Mouse (Mus musculus) hindbrain, embryonic 13.5 days (tissue): ENCODE data around the gene Cenpa. TPM values are rescaled to one million over a fixed set of nuclear protein-coding genes. Genes with fewer than 3 reads are reported as not detected.
"Not testable (repeated sequence)": the region's sequence is repeated elsewhere in the genome, so short reads cannot be mapped to it uniquely, and the experiment has no call there.

Experiments used
- ATAC-seq: fragments of 200-750 bp; cut with Nextera tagmentation; 2 replicates; pipeline ENCODE4 v1.8.0; 2017; ENCODE audit warnings: moderate TSS enrichment; ENCODE audit not compliant: low FRiP score
- H3K27ac ChIP-seq: fragments of 300-500 bp; sonication (generic); 2 replicates; pipeline ENCODE4 v1.5.1; 2015; ENCODE audit warnings: inconsistent platforms, mild to moderate bottlenecking, moderate library complexity
- H3K27me3 ChIP-seq: fragments of 300-500 bp; sonication (generic); 2 replicates; pipeline ENCODE4 v1.6.1; 2015; ENCODE audit warnings: mild to moderate bottlenecking, inconsistent platforms
- H3K36me3 ChIP-seq: fragments of 300-500 bp; sonication (generic); 2 replicates; pipeline ENCODE4 v1.6.1; 2015; ENCODE audit warnings: mild to moderate bottlenecking, inconsistent platforms
- H3K4me1 ChIP-seq: fragments of 300-500 bp; sonication (generic); replicated peaks from 2 replicates; pipeline ENCODE4 v1.6.1; 2015; ENCODE audit warnings: inconsistent platforms
- H3K4me2 ChIP-seq: fragments of 300-500 bp; sonication (generic); 2 replicates; pipeline ENCODE4 v1.6.1; 2015; ENCODE audit warnings: inconsistent platforms, mild to moderate bottlenecking, moderate library complexity
- H3K4me3 ChIP-seq: fragments of 300-500 bp; sonication (generic); 2 replicates; pipeline ENCODE4 v1.5.1; 2015; ENCODE audit warnings: mild to moderate bottlenecking, inconsistent platforms
- H3K9ac ChIP-seq: fragments of 300-500 bp; sonication (generic); 2 replicates; pipeline ENCODE4 v1.6.1; 2015; ENCODE audit warnings: mild to moderate bottlenecking, inconsistent platforms
- H3K9me3 ChIP-seq: fragments of 300-500 bp; sonication (generic); 2 replicates; pipeline ENCODE4 v1.6.1; 2016; ENCODE audit warnings: inconsistent platforms
- WGBS: fragments of 180-500 bp; shearing (Covaris S2); methylation state at CpG from one replicate; pipeline ENCODE4 v1.1.7; 2015; 5-methylcytosine and 5-hydroxymethylcytosine counted together
- polyA plus RNA-seq: library from polyadenylated mRNA; unstranded; fragments of >200 nt; fragmentation: Nextera tagmentation; extraction: Ambion mirVana; gene quantifications from 2 replicates; pipeline ENCODE4 v1.2.1, GENCODE M21; 2015

The Cenpa gene
- polyA plus RNA-seq, 1 experiment from 2014 or later: 61.6 TPM

GRCm38 (mm10) chr5:30668637-30669495 is 2.3 kb downstream of the Cenpa start:
- no peak overlapping the region for H3K27ac ChIP-seq
- H3K36me3 ChIP-seq: peaks cover 7% of the 10 kb centered on the region; the same call in 1 of the 2 replicates
- H3K9me3 ChIP-seq: no peaks in the 10 kb centered on the region
- 93% methylated on average over 9 of the region's 9 CpGs for WGBS
- no peaks in the 10 kb centered on the region for H3K27me3 ChIP-seq
- no peak overlapping the region for H3K9ac ChIP-seq
- H3K4me2 ChIP-seq: no peak overlapping the region
- ATAC-seq: no peak
- H3K4me1 ChIP-seq: peaks cover 22% of the 10 kb centered on the region
- no peak overlapping the region for H3K4me3 ChIP-seq

- Histone ChIP-seq H3K4me1 (peaks cover 22% of the 10 kb centered on the region), H3K27me3 (no peaks in the 10 kb centered on the region), H3K4me2 (no peak overlapping the region), H3K27ac (no peak overlapping the region), H3K9me3 (no peaks in the 10 kb centered on the region), H3K36me3 (peaks cover 8% of the 10 kb centered on the region; the same call in 1 of the 2 replicates), H3K9ac (no peak overlapping the region), H3K4me3 (no peak overlapping the region)
- ATAC-seq: no peak
- 96% methylated on average over 3 of the region's 3 CpGs for WGBS
Measured at GRCm38 (mm10) chr5:30669496-30669830, 2.9 kb downstream of the Cenpa start.

- Histone ChIP-seq H3K36me3 (peaks cover 8% of the 10 kb centered on the region; the same call in 1 of the 2 replicates), H3K4me3 (no peak overlapping the region), H3K9me3 (no peaks in the 10 kb centered on the region), H3K27me3 (no peaks in the 10 kb centered on the region), H3K4me1 (peaks cover 22% of the 10 kb centered on the region), H3K27ac (no peak overlapping the region), H3K4me2 (no peak overlapping the region), H3K9ac (no peak overlapping the region)
- ATAC-seq: no peak
- 95% methylated on average over 7 of the region's 7 CpGs for WGBS
Measured at GRCm38 (mm10) chr5:30670091-30670490, 3.5 kb downstream of the Cenpa start.

GRCm38 (mm10) chr5:30674001-30674400 is 7.4 kb downstream of the Cenpa start:
- H3K4me2 ChIP-seq: no peak overlapping the region
- no peak overlapping the region for H3K27ac ChIP-seq
- no peaks in the 10 kb centered on the region for H3K27me3 ChIP-seq
- H3K36me3 ChIP-seq: peaks cover 11% of the 10 kb centered on the region
- H3K4me1 ChIP-seq: peaks cover 2% of the 10 kb centered on the region; the same call in 1 of the 2 replicates
- H3K9ac ChIP-seq: no peak overlapping the region
- no peak overlapping the region for H3K4me3 ChIP-seq
- WGBS: 86% methylated on average over 7 of the region's 7 CpGs
- H3K9me3 ChIP-seq: no peaks in the 10 kb centered on the region
- no peak for ATAC-seq

- Histone ChIP-seq H3K9me3 (no peaks in the 10 kb centered on the region), H3K4me3 (no peak overlapping the region), H3K27me3 (no peaks in the 10 kb centered on the region), H3K27ac (no peak overlapping the region), H3K36me3 (peaks cover 11% of the 10 kb centered on the region), H3K4me2 (no peak overlapping the region), H3K4me1 (no peaks in the 10 kb centered on the region), H3K9ac (no peak overlapping the region)
- 91% methylated on average over 7 of the region's 7 CpGs for WGBS
- ATAC-seq: no peak
Measured at GRCm38 (mm10) chr5:30676800-30677199, 10.2 kb downstream of the Cenpa start.

- H3K27ac ChIP-seq, H3K4me2 ChIP-seq, H3K4me3 ChIP-seq, H3K27me3 ChIP-seq, H3K9ac ChIP-seq, H3K4me1 ChIP-seq, ATAC-seq, H3K9me3 ChIP-seq: not testable (repeated sequence)
- peaks cover 11% of the 10 kb centered on the region for H3K36me3 ChIP-seq
- 91% methylated on average over 3 of the region's 3 CpGs for WGBS
Measured at GRCm38 (mm10) chr5:30678069-30678468, 11.5 kb downstream of the Cenpa start.

- H3K9ac ChIP-seq: no peak overlapping the region
- no peaks in the 10 kb centered on the region for H3K4me1 ChIP-seq
- H3K27me3 ChIP-seq: no peaks in the 10 kb centered on the region
- no peak overlapping the region for H3K4me2 ChIP-seq
- H3K4me3 ChIP-seq: no peak overlapping the region
- peaks cover 5% of the 10 kb centered on the region for H3K36me3 ChIP-seq
- no peaks in the 10 kb centered on the region for H3K9me3 ChIP-seq
- 97% methylated on average over 4 of the region's 4 CpGs for WGBS
- H3K27ac ChIP-seq: no peak overlapping the region
- no peak for ATAC-seq
Measured at GRCm38 (mm10) chr5:30678722-30679296, 12.2 kb downstream of the Cenpa start.

- 89% methylated on average over 5 of the region's 5 CpGs for WGBS
- H3K27ac ChIP-seq: no peak overlapping the region
- no peaks in the 10 kb centered on the region for H3K4me1 ChIP-seq
- peaks cover 3% of the 10 kb centered on the region; the same call in 1 of the 2 replicates for H3K36me3 ChIP-seq
- H3K27me3 ChIP-seq: no peaks in the 10 kb centered on the region
- H3K4me2 ChIP-seq: no peak overlapping the region
- no peak for ATAC-seq
- no peak overlapping the region for H3K9ac ChIP-seq
- H3K9me3 ChIP-seq: no peaks in the 10 kb centered on the region
- H3K4me3 ChIP-seq: no peak overlapping the region
Measured at GRCm38 (mm10) chr5:30679593-30679992, 13.0 kb downstream of the Cenpa start.

- no peak overlapping the region for H3K4me3 ChIP-seq
- no peaks in the 10 kb centered on the region for H3K4me1 ChIP-seq
- no peak overlapping the region for H3K9ac ChIP-seq
- no peak for ATAC-seq
- H3K4me2 ChIP-seq: no peak overlapping the region
- H3K27ac ChIP-seq: no peak overlapping the region
- no peaks in the 10 kb centered on the region for H3K36me3 ChIP-seq
- WGBS: 85% methylated on average over 5 of the region's 5 CpGs
- H3K9me3 ChIP-seq: no peaks in the 10 kb centered on the region
- H3K27me3 ChIP-seq: no peaks in the 10 kb centered on the region
Measured at GRCm38 (mm10) chr5:30681970-30682369, 15.4 kb downstream of the Cenpa start.

- H3K36me3 ChIP-seq: no peaks in the 10 kb centered on the region
- no peak for ATAC-seq
Measured at GRCm38 (mm10) chr5:30682967-30683600, 16.5 kb downstream of the Cenpa start.

GRCm38 (mm10) chr5:30683993-30684392 is 17.4 kb downstream of the Cenpa start:
- no peaks in the 10 kb centered on the region for H3K4me1 ChIP-seq
- H3K9me3 ChIP-seq: no peaks in the 10 kb centered on the region
- WGBS: 78% methylated on average over 3 of the region's 3 CpGs
- H3K4me2 ChIP-seq: no peak overlapping the region
- no peak overlapping the region for H3K9ac ChIP-seq
- no peak overlapping the region for H3K27ac ChIP-seq
- H3K36me3 ChIP-seq: no peaks in the 10 kb centered on the region
- H3K27me3 ChIP-seq: no peaks in the 10 kb centered on the region; the same call in 1 of the 2 replicates
- no peak overlapping the region for H3K4me3 ChIP-seq
- no peak for ATAC-seq

More at GRCm38 (mm10) chr5:30682967-30683600, 16.5 kb downstream of the Cenpa start:
- Histone ChIP-seq H3K9me3 (no peaks in the 10 kb centered on the region), H3K27ac (no peak overlapping the region), H3K4me2 (no peak overlapping the region), H3K4me3 (no peak overlapping the region), H3K27me3 (no peaks in the 10 kb centered on the region; the same call in 1 of the 2 replicates), H3K4me1 (no peaks in the 10 kb centered on the region), H3K9ac (no peak overlapping the region)

- ATAC-seq: no peak
- no peak overlapping the region for H3K27ac ChIP-seq
- 56% methylated on average over 3 of the region's 3 CpGs for WGBS
- H3K9ac ChIP-seq: no peak overlapping the region
- no peak overlapping the region for H3K4me2 ChIP-seq
- H3K4me1 ChIP-seq: no peaks in the 10 kb centered on the region
- H3K36me3 ChIP-seq: no peaks in the 10 kb centered on the region
- H3K27me3 ChIP-seq: no peaks in the 10 kb centered on the region; the same call in 1 of the 2 replicates
- no peaks in the 10 kb centered on the region for H3K9me3 ChIP-seq
- H3K4me3 ChIP-seq: no peak overlapping the region
Measured at GRCm38 (mm10) chr5:30686781-30687180, 20.2 kb downstream of the Cenpa start.
